Mouse (Mus musculus) liver, embryonic 16.5 days (tissue): ENCODE measurements around the gene Nrxn1. TPM values are rescaled to one million over a fixed set of nuclear protein-coding genes. Genes with fewer than 3 reads are reported as not detected.
"Not testable (repeated sequence)": the region's sequence is repeated elsewhere in the genome, so short reads cannot be mapped to it uniquely, and the experiment has no call there.

Experiments used
- ATAC-seq: fragments of 200-750 bp; cut with Nextera tagmentation; 2 replicates; pipeline ENCODE4 v1.8.0; 2017; ENCODE audit warnings: low read depth, mild to moderate bottlenecking, moderate number of reproducible peaks, moderate library complexity
- H3K27ac ChIP-seq: fragments of 300-500 bp; sonication (generic); 2 replicates; pipeline ENCODE4 v1.5.1; 2014; ENCODE audit warnings: mild to moderate bottlenecking, low read length
- H3K27me3 ChIP-seq: fragments of 300-500 bp; sonication (generic); 2 replicates; pipeline ENCODE4 v1.6.1; 2014; ENCODE audit warnings: low read depth, low read length, mixed read lengths; ENCODE audit not compliant: control insufficient read depth, insufficient read depth
- H3K36me3 ChIP-seq: fragments of 300-500 bp; sonication (generic); 2 replicates; pipeline ENCODE4 v1.6.1; 2014; ENCODE audit warnings: mild to moderate bottlenecking; ENCODE audit not compliant: control insufficient read depth, insufficient read depth
- H3K4me1 ChIP-seq: fragments of 300-500 bp; sonication (generic); 2 replicates; pipeline ENCODE4 v1.6.1; 2014; ENCODE audit warnings: low read depth, low read length, mixed read lengths; ENCODE audit not compliant: control insufficient read depth
- H3K4me2 ChIP-seq: fragments of 300-500 bp; sonication (generic); 2 replicates; pipeline ENCODE4 v1.6.1; 2014; ENCODE audit warnings: low read depth, low read length, mixed read lengths
- H3K4me3 ChIP-seq: fragments of 300-500 bp; sonication (generic); 2 replicates; pipeline ENCODE4 v1.5.1; 2014; ENCODE audit warnings: low read depth, mild to moderate bottlenecking, low read length
- H3K9ac ChIP-seq: fragments of 300-500 bp; sonication (generic); 2 replicates; pipeline ENCODE4 v1.6.1; 2014; ENCODE audit warnings: low read depth, low read length
- H3K9me3 ChIP-seq: fragments of 300-500 bp; sonication (generic); replicated peaks from 2 replicates; pipeline ENCODE4 v1.6.1; 2016; ENCODE audit warnings: low read length; ENCODE audit not compliant: control insufficient read depth
- WGBS: fragments of 180-500 bp; shearing (Covaris S2); extraction: QIAGEN DNeasy Blood & Tissue Kit; methylation state at CpG from one replicate; pipeline ENCODE4 v1.1.7; 2014; ENCODE audit not compliant: insufficient replicate concordance; 5-methylcytosine and 5-hydroxymethylcytosine counted together
- polyA plus RNA-seq: library from polyadenylated mRNA; unstranded; fragments of >200 nt; fragmentation: Nextera tagmentation; extraction: Ambion mirVana; gene quantifications from 2 replicates; pipeline ENCODE4 v1.2.1, GENCODE M21; 2015

The Nrxn1 gene
- polyA plus RNA-seq, 1 experiment from 2014 or later, result 0.22 TPM

DNA sequence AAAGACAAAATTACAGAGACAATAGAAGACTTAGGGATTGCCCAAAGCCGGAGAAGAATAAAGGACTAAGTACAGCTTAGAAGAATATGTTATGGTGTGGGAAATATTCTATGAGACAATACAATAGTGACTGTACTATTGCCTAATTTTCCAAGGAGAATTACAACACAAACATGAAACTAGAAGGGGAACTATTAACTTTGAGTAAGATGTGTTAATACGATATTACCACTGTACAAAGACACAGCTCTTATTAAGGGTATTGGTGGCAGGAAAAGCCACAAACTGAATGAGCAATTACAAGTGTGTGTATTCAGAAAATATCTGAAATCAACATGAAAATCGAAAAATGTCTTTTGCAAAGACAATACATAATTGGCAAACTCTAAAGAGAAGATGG lies 853.9 kb downstream of the Nrxn1 start:
- no peak for ATAC-seq
- H3K9me3 ChIP-seq, result no peaks in the 10 kb centered on the region
- no peak overlapping the region for H3K4me3 ChIP-seq
- no peaks in the 10 kb centered on the region for H3K4me1 ChIP-seq
- no peak overlapping the region for H3K9ac ChIP-seq
- WGBS, result 59% methylated on average over 3 of the region's 3 CpGs
- no peaks in the 10 kb centered on the region for H3K27me3 ChIP-seq
- H3K36me3 ChIP-seq, result no peaks in the 10 kb centered on the region
- no peak overlapping the region for H3K4me2 ChIP-seq
- no peak overlapping the region for H3K27ac ChIP-seq

DNA sequence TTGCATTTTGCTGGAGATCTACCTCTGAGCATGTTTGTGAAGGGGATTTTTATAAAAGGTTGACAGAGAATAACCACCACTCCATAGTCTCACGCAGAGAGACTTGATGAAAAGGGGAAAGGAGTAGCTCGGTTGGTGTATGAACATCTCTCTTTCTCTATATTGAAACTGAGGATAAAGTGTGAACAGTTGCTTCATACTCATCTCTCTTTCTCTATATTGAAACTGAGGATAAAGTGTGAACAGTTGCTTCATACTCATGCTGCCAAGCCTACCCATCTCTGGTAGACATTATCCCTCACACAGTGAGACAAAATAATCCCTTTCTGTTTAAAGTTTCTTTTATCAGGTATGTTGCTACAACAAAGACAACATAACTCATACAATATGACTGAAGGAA lies 854.4 kb downstream of the Nrxn1 start:
- no peak overlapping the region for H3K9ac ChIP-seq
- H3K27me3 ChIP-seq, result no peaks in the 10 kb centered on the region
- H3K4me2 ChIP-seq, result no peak overlapping the region
- H3K4me3 ChIP-seq, result no peak overlapping the region
- no peaks in the 10 kb centered on the region for H3K36me3 ChIP-seq
- 72% methylated on average over 2 of the region's 2 CpGs for WGBS
- no peak overlapping the region for H3K27ac ChIP-seq
- no peaks in the 10 kb centered on the region for H3K9me3 ChIP-seq
- no peak for ATAC-seq
- no peaks in the 10 kb centered on the region for H3K4me1 ChIP-seq

DNA sequence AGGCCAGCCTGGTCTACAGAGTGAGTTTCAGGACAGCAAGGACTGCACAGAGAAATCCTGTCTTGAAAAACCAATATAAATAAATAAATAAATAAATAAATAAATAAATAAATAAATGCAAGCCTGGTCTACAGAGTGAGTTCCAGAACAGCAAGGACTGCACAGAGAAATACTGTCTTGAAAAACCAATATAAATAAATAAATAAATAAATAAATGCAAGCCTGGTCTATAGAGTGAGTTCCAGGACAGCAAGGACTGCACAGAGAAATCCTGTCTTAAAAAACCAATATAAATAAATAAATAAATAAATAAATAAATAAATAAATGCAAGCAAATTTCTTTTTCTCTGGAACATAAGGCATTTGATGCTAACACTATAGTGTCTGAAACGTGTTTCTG lies 857.2 kb downstream of the Nrxn1 start:
- not testable (repeated sequence) for H3K36me3 ChIP-seq, H3K27ac ChIP-seq, H3K4me2 ChIP-seq, H3K4me1 ChIP-seq, H3K9ac ChIP-seq, ATAC-seq, H3K9me3 ChIP-seq, H3K27me3 ChIP-seq, H3K4me3 ChIP-seq
- 27% methylated on average over 1 of the region's 1 CpGs for WGBS

DNA sequence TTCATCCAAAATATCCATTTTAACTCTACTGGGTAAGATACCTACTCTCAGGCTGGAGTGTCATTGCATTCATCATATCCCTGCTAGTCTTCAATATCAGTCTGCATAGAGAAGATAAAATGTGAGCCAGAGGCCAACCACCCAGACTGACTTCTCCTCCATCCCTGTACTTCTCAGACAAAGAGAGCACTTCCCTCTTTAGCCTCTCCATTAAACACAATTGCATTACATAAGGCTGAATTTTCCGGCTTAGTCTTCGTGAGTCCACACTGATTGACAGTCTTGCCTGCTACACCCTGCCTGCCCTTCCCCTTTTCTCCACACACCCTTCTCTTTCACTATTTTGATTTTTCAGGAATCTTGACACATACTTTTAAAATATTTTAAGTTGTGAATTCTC lies 858.1 kb downstream of the Nrxn1 start:
- H3K36me3 ChIP-seq, result no peaks in the 10 kb centered on the region
- ATAC-seq, result no peak
- no peaks in the 10 kb centered on the region for H3K27me3 ChIP-seq
- H3K4me2 ChIP-seq, result no peak overlapping the region
- H3K9ac ChIP-seq, result no peak overlapping the region
- H3K27ac ChIP-seq, result no peak overlapping the region
- WGBS, result 24% methylated on average over 2 of the region's 2 CpGs
- no peaks in the 10 kb centered on the region for H3K4me1 ChIP-seq
- no peaks in the 10 kb centered on the region for H3K9me3 ChIP-seq
- H3K4me3 ChIP-seq, result no peak overlapping the region

GRCm38 (mm10) chr17:90208547-90208946 lies 884.3 kb downstream of the Nrxn1 start:
- Histone ChIP-seq H3K27me3 (no peaks in the 10 kb centered on the region), H3K9ac (no peak overlapping the region), H3K27ac (no peak overlapping the region), H3K4me1 (no peaks in the 10 kb centered on the region), H3K36me3 (no peaks in the 10 kb centered on the region), H3K4me2 (no peak overlapping the region), H3K4me3 (no peak overlapping the region), H3K9me3 (no peaks in the 10 kb centered on the region; the same call in 1 of the 2 replicates)
- ATAC-seq, result no peak

GRCm38 (mm10) chr17:90207617-90208016 lies 885.3 kb downstream of the Nrxn1 start:
- no peak overlapping the region for H3K9ac ChIP-seq
- no peaks in the 10 kb centered on the region; the same call in 1 of the 2 replicates for H3K9me3 ChIP-seq
- no peak overlapping the region for H3K27ac ChIP-seq
- no peak overlapping the region for H3K4me3 ChIP-seq
- H3K4me2 ChIP-seq, result no peak overlapping the region
- no peaks in the 10 kb centered on the region for H3K27me3 ChIP-seq
- 72% methylated on average over 5 of the region's 5 CpGs for WGBS
- no peaks in the 10 kb centered on the region for H3K4me1 ChIP-seq
- ATAC-seq, result no peak
- H3K36me3 ChIP-seq, result no peaks in the 10 kb centered on the region

- Histone ChIP-seq H3K27me3 (no peaks in the 10 kb centered on the region), H3K36me3 (no peaks in the 10 kb centered on the region), H3K4me2 (no peak overlapping the region), H3K4me1 (no peaks in the 10 kb centered on the region), H3K9me3 (no peaks in the 10 kb centered on the region), H3K27ac (no peak overlapping the region), H3K4me3 (no peak overlapping the region), H3K9ac (no peak overlapping the region)
- no peak for ATAC-seq
Measured at GRCm38 (mm10) chr17:90203993-90204392, 888.9 kb downstream of the Nrxn1 start.

- Histone ChIP-seq H3K4me3 (no peak overlapping the region), H3K4me2 (no peak overlapping the region), H3K27me3 (no peaks in the 10 kb centered on the region), H3K9ac (no peak overlapping the region), H3K27ac (no peak overlapping the region), H3K36me3 (no peaks in the 10 kb centered on the region), H3K9me3 (no peaks in the 10 kb centered on the region), H3K4me1 (no peaks in the 10 kb centered on the region)
- WGBS, result 60% methylated on average over 2 of the region's 2 CpGs
- no peak for ATAC-seq
Measured at GRCm38 (mm10) chr17:90202785-90203184, 890.1 kb downstream of the Nrxn1 start.

- Histone ChIP-seq H3K27ac (no peak overlapping the region), H3K4me1 (no peaks in the 10 kb centered on the region), H3K27me3 (no peaks in the 10 kb centered on the region), H3K9me3 (no peaks in the 10 kb centered on the region), H3K4me2 (no peak overlapping the region), H3K4me3 (no peak overlapping the region), H3K9ac (no peak overlapping the region), H3K36me3 (no peaks in the 10 kb centered on the region)
- no peak for ATAC-seq
- 11% methylated on average over 1 of the region's 1 CpGs for WGBS
Measured at GRCm38 (mm10) chr17:90196772-90197171, 896.1 kb downstream of the Nrxn1 start.

DNA sequence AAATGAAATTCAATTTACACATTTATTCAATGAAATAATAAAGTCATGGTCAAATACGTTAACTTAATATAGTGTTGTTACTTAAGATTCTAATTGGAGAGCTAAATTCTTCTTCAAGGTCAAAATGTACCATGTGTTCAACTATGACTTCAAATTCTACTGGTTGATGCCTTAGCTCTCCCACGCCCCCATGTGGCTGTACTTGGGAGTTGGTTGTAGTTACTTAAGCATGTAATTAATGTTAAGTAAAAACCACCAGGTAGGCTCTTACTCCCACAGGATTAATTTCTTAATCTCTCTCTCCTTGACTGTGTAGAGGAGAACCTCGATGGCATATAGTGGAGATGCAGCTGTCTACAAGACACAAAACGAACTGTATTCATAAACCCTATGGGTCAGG lies 951.3 kb downstream of the Nrxn1 start:
- Histone ChIP-seq H3K27ac (no peak overlapping the region), H3K4me2 (no peak overlapping the region), H3K36me3 (no peaks in the 10 kb centered on the region), H3K9me3 (no peaks in the 10 kb centered on the region), H3K27me3 (no peaks in the 10 kb centered on the region), H3K4me1 (no peaks in the 10 kb centered on the region), H3K9ac (no peak overlapping the region), H3K4me3 (no peak overlapping the region)
- ATAC-seq, result no peak
- 34% methylated on average over 4 of the region's 4 CpGs for WGBS
